In the genomic region with DNA sequence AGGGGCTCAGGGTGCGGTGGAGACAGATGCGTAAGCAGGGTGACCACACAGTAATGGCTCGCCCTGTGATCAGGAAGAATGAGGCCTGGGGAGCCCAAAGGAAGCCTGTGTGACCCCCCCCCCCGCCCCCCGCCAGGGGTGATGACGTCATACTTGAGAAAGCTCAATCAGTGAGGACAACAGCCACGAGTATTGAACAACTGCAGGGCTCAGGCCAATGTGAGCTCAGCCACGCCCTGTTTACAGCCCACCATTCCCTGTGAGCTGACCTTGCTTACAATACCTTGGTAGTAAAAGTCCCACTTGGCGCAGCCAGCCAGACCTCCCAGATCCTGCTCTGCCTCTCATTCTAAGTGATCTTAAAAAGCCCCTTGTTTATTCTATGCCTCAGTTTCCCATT, we compare ENCODE assay signal across 19 mouse cellular contexts.
"Had no signal": no experiment of that assay in that cellular context is flagged by ENCODE, and none has a peak within 500 bp of the region (broad histone marks: within the 10 kb centered on the region; RNA-seq: fewer than 3 reads in every experiment).

No protein-coding gene starts in this region.

- DNase-seq: layer of hippocampus, postnatal 36 days; liver, postnatal 0 days; lung, postnatal 36 days; right cerebral cortex, postnatal 25 days; spleen, adult 18-20 months; thymus, postnatal 25 days had no signal

- ATAC-seq: liver, postnatal 0 days; midbrain, embryonic 16.5 days had no signal

- H3K4me3 ChIP-seq: left cerebral cortex, adult 2 months; limb, embryonic 12.5 days; limb, embryonic 15.5 days; lung, embryonic 15.5 days; megakaryocyte, embryonic 14.5 days; midbrain, embryonic 10.5 days; midbrain, embryonic 13.5 days; myocyte; neural tube, embryonic 13.5 days; stomach, embryonic 15.5 days had no signal

- H3K27ac ChIP-seq: left cerebral cortex, adult 2 months; limb, embryonic 12.5 days; limb, embryonic 15.5 days; liver, embryonic 14.5 days; lung, embryonic 15.5 days; midbrain, embryonic 10.5 days; midbrain, embryonic 13.5 days; stomach, embryonic 15.5 days had no signal

- H3K9ac ChIP-seq: limb, embryonic 12.5 days; limb, embryonic 15.5 days; liver, embryonic 14.5 days; liver, postnatal 0 days; lung, embryonic 15.5 days; midbrain, embryonic 13.5 days; neural tube, embryonic 13.5 days; stomach, embryonic 15.5 days had no signal

- H3K9me3 ChIP-seq: limb, embryonic 15.5 days; lung, embryonic 15.5 days; midbrain, embryonic 10.5 days; midbrain, embryonic 13.5 days; neural tube, embryonic 13.5 days; stomach, embryonic 15.5 days had no signal

- H3K4me2 ChIP-seq: limb, embryonic 12.5 days; limb, embryonic 15.5 days; liver, embryonic 11.5 days; lung, embryonic 15.5 days; midbrain, embryonic 13.5 days; neural tube, embryonic 13.5 days; stomach, embryonic 15.5 days had no signal

- H3K4me1 ChIP-seq: lung, embryonic 15.5 days; megakaryocyte, embryonic 14.5 days; stomach, embryonic 15.5 days had no signal

- H3K36me3 ChIP-seq: limb, embryonic 12.5 days; limb, embryonic 15.5 days; lung, embryonic 15.5 days; midbrain, embryonic 10.5 days; midbrain, embryonic 13.5 days; neural tube, embryonic 13.5 days had no signal

- H3K27me3 ChIP-seq: limb, embryonic 12.5 days; limb, embryonic 15.5 days; lung, embryonic 15.5 days; midbrain, embryonic 13.5 days; neural tube, embryonic 13.5 days; stomach, embryonic 15.5 days had no signal
